Mouse (Mus musculus) right cerebral cortex, adult 18-20 months (tissue): ENCODE results near the gene Bdh2.

Experiments
- DNase-seq: peaks from one replicate; pipeline ENCODE4 v3.0.0; 2022; ENCODE audit warnings: mixed read lengths

Gene Bdh2

DNA sequence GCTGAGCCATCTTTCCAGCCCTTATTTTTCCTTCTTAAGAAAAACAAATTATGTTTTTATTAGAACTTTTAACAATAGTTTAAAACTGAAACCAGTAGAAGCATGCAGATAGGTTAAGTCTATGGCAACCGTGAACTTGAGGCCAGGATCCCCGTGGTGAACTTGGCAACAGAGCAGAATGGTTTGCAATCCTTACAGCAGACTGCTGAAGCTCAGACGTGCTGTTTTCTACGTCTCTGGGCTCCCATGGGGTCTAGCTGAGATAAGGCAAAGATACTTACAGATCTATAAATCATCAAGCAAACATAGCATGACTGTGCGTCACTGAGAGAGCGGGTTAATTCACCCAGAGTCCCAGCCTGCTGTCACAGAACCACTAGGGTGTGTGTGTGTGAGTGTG is 19.1 kb downstream of the Bdh2 start:
- DNase-seq: no peak

DNA sequence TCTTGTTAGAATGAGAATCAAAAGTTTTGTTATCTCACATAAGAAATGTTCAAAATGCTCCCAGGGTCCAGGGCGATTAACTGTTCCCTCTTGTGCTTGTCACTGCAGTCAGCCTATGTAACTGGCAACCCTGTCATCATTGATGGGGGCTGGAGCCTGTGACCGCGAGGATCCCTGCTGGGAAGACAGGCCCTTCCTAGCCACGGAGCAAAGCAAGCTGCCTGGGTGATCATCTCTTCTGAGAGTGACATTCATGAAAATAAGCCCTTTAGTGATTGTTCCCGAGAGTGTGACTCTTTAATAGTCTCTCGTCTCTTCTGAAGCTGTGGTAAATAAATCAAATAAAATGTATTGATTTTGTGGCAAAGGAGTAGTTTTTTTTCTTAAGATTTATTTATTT is 23.0 kb downstream of the Bdh2 start:
- no peak for DNase-seq

DNA sequence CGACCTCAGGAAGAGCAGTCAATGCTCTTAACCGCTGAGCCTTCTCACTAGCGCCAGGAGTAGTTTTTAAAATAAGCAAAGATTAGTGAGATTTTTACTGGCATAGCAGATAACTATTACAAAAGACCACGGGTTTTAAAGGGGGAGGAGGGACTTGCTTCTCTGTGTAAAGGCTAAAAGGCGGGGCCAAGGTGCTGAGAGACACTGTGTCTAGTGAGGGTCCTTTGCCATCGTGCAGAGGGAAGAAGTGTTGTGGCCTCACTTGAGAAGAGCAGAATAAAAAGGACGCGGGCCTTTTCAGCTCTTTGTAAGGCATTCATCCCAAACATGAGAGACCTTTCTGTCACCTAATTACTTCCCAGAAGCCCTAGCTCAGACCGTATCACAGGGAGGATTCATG is 23.5 kb downstream of the Bdh2 start:
- DNase-seq: no peak

DNA sequence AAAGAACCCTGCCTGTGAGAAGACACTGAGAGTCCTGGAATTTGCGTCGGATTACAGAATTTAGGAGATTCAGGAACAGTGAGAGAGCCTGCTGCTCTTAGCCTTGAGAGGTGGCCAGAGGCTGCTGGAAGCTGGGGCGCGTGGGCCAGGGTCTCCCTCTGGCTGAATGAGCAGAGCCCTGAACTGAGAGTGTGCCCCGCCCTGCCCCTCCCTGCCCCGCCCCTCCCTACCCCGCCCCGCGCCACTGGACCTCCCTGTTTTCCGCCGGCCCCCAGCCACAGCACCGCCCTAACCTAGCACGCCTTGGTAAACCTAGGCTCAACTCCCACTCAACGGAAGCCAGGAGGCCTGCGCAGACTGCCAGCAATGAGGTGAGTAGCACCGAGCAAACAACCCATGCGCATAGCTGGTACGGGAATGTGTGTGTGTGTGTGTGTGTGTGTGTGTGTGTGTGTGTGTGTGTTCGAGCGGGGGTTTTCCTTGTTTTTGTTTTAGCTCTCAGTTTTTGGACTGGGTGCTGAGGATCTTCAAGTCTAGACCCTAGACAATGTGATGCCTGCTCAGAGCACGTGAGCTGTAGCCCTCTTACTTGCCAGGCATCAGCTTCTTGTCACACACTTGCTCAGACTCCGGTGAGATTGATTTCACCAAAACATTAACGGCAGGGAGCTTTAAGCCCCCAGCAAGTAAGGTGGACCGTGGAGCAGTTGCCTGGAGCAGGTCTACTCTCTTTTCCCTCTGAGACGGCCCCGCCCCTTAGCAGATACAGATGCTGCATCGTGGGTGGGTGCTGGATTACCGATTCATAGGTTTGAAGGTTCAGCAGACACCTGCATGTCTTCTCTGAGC is 26.6 kb downstream of the Bdh2 start, which contains the start of gene Slc9b2:
Gene Slc9b2 (plus strand): TSS at position 290 of the 849 bp plus-strand sequence.
- peak; percentile 31 for DNase-seq

DNA sequence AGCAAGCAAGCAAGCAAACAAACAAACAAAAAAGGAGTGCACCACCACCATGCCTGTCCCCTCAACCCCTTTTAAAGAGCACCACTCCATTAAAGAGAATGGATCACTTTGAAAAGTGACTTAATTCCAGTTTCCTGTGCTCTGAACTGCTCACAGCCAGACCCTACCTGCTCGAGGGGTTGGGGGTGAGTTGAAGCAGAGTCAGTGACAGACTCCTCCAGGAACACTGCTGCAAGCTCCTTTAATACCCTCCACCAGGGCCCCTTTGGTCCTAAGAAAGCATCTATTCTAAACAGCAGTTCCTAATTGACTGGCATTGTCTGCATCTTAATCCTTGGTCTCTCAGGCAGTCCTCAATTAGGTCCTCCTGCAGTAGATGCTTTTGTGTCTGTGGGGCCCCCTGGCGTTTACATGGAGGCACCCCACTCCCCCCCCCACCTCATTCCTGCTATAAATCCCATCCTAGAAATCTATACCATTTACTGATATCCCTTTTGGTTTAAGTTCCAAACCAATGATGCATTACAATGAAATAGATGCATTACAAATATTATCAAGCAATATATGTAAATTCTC is 32.0 kb downstream of the Bdh2 start:
- DNase-seq: no peak

DNA sequence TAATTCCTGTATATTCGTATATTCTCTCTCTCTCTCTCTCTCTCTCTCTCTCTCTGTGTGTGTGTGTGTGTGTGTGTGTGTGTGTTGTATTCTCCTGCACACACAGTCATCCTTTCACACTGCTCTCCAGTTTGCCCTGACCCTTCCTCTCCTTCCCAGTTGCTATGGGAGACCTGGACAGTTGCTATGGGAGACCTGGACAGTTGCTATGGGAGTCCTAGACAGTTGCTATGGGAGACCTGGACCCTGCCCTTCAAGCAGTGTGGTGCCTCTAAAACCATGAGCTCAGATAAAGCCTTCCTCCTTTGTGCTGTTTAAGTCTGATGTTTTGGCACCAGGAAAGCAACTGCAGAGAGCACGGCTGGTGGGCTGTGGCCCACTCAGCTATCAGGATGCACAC is 32.7 kb downstream of the Bdh2 start:
- no peak for DNase-seq

DNA sequence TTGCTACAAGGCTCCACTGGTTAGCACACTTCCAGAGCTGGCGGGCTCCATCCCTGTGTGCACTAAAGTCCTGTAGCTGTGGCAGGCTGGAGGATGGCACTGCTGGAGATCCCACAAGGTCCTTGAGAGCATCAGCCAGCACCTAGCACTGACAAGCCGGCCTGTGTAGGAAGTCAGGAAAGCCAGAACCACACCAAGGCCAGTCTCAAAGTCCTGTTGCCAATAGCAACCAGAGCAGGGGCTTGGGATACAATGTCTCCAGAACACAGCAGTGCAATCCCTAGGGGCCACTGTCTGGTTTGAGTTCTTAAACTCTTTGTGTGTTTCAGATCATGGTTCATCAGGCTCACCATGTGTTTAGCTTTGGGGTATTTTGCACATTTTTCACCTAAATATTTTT is 33.8 kb downstream of the Bdh2 start:
- DNase-seq: no peak

DNA sequence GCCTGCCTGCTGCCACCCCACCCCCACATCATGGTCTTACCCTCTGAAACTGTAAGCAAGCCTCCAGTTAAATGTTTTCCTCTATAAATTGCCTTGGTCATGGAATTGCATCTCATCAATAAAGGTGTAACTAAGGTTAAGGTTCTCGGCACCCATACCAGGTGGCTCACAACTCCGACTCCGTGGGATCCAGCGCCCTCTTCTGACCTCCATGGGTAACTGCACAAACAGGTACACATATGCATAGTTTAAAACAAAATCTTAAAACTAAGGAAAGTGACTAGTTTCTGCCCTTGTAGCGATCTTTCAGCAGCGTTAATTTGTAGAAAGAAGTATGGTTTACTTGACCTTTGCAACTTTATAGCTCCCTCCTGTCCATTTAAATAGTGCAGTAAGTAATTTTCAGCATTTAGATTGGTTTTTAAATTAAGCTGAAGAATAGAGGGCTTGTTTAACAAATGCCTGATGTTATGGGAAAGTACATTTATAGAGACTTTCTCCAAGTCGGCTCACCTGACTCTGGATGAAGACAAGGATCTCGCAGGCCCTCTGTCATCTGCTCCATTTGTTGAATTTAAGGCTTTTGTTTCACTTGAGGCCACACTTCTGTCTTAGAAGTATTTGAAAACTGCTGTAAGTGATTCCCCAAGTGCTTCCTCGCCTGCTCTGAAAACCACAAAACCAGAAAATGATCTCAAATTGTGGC is 34.9 kb downstream of the Bdh2 start:
- no peak for DNase-seq

DNA sequence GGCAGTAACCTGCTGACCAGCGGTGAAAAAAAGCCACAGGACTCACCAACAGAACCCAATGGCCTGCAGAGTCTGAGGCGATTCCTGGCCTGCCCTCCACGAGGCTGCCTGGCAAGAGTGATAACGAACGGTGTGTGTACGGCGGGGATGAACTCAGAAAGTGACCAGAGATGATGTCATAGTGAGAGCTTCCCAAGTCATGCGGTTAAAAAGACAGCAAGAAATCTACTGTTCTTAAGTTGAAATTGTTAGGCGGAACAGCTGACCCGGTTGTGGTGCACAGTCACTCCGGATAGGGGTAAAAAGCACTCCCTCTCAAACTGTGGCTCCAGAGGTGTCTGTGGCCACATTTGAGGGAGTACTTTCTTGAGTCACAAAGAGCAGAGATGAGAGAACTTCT is 37.3 kb downstream of the Bdh2 start:
- no peak for DNase-seq

DNA sequence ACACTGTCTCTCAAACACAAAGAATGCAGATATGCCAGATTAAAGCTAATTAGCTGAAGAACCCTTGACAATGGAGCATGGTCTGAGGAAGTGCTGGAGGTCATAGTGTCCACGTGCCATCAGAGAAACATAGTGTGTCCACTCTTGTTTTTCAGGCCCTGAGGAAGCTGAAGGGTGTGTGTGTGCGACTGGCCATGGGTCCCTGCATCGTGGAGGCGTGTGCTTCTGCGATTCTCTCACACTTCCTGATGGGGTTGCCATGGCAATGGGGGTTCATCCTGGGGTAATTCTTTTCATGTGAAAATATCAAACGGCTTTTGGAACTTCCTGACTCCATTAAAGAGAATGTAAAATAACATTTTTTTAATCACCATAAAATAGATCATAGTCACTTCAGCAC is 43.3 kb downstream of the Bdh2 start:
- DNase-seq: no peak

DNA sequence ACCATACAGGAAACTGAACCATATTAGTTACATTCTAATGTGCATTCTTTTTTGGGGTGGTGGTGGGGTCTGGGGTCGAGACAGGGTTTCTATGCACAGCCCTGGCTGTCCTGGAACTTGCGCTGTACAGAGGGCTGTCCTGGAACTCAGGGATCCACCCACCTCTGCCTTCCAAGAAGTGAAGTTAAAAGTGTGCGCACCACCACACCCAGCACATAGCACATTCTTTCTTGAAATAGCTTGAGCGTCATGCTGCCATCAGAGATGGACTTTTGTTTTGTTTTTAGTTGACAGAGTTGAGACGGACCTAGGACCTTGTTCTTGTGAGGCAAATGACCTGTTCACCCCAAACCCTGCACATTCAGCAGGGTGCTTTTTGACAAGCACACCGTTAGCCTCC is 46.2 kb downstream of the Bdh2 start:
- DNase-seq: no peak

DNA sequence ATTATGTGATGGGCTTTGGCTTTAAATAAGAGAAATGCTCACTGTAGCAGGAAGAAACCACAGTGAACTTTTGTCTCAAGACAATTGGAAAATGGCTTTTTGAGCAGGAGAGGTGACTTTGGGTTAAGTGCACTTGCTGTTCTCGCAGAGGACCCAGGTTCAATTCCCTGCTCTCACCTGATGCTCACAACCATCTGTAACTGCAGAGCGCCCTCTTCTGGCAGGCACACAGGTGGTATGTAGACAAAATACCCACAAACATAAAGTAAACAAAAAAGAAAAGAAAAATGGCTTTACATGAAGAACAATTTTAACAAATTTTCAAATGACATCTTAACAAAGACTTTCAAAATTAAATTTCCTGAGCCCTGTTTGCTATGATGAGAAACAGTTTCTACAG is 46.6 kb downstream of the Bdh2 start:
- DNase-seq: no peak

DNA sequence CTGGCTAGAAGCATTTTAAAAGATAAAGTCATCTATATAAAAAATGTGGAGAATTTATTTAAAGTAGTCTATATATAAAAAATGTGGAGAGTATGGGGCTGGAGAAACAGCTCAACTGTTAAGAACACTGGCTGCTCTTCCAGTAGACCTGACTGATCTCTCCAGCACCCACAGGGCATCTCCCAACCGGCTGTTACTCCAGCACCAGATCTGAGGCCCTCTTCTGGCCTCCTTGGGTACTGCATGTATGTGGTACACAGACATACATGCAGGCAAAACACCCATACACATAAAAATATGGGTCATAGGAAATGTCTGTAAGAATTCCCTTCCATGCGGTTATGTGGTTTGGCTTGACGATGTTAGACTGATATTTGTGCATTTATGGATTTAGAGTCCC is 47.5 kb downstream of the Bdh2 start:
- no peak for DNase-seq

DNA sequence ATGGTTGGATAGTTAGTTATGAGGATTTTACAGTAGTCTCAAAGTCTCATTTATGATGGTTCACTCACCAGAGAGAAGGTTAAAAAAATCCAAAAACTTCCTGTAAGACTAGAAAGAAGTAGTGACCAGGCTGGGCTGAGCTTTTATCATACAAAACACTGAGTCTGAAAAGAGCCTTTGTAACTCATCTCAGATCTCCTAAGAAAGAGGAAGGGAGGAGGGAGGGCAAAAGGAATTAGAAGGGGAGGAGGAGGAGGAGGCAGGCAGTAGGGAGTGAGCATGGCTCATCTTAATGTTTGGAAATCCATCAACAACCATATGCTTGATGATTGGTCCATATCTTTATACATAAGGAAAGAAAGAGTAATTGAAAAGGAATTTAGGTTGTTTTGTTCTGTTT is 51.7 kb downstream of the Bdh2 start:
- DNase-seq: no peak

DNA sequence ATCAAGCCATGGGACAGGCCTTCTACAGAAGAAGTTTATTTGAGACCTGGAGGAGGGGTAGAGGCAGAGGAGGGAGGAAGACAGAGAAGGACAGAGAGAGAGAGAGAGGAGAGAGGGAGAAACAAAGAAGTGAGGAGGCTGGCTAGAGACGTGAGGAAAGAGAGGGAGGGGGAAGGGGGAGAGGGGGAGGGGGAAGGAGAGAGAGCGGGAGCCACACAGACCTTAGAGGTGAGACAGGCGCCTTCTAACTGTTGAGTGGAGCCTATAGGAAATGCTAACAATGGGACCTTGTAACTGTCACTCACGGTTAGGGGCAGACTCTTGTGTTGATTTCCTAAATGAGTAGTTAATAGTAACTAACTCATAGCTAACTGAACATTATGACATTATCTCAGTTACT is 52.7 kb downstream of the Bdh2 start:
- no peak for DNase-seq

DNA sequence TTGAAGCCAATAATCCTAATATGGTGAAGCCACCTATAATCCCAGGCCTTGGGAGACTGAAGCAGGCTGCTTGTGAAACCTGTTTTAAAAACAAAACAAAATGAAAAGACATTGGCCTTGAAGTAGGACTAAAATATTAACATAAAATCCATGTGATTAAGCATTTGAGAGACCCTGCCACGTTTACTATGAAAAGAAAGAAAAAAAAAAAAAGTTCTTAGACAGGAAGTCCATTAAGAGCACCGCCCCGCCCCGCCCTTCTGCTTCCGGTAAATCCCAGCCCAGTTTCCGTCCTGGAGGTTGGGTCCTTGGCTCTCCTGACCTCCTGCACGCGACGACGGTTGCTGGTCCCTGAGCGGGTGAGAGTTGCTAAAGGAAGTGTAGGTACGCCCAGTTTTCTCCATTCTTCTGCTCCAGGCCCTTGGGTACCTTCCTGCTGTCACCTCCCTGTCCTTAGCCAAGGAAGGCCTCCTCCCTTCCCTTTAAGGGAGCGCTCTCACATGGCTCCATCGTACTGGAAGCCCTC is 66.8 kb downstream of the Bdh2 start, which contains the start of gene Slc9b1:
Gene Slc9b1 (plus strand): TSS at position 291 of the 526 bp plus-strand sequence.
- DNase-seq: no peak

DNA sequence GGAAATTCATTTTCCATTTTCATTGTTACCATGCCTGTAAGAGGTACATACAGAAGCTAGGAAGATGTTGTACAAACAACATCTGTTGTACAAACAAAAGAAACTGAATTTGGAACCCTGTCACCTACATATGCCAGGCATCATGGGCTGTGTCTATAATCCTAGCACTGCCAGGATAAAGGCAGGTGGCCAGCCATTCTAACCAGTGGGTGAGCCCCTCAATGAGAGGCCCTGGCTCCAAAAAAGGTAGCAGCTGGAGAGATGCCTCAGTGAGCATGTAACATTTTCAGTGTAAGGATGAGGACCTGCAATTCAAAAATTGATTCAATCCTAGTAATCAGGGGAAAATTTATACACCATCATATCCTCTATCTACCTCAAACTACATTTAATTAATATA is 68.0 kb downstream of the Bdh2 start:
- DNase-seq: no peak

DNA sequence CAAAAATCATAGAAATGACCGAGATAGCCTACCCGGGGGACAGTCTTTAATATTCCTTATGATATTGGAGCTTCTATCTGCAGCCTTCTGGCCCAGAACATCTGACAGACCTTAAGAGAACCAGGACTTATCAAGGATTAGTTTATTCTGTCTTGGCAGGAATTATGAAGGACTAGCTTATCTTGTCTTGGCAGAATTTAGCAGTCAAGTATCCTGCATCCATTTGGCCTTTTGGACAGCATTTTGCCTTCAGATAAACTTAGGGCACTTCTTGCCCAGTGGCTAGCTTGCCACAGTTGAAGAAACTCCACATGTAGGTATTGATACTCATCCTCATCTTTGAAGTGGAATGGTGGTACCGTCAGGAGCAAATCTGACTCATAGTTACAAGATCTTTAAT is 70.8 kb downstream of the Bdh2 start:
- no peak for DNase-seq
